ENCODE assay signal across 7 mouse cellular contexts in the genomic region with DNA sequence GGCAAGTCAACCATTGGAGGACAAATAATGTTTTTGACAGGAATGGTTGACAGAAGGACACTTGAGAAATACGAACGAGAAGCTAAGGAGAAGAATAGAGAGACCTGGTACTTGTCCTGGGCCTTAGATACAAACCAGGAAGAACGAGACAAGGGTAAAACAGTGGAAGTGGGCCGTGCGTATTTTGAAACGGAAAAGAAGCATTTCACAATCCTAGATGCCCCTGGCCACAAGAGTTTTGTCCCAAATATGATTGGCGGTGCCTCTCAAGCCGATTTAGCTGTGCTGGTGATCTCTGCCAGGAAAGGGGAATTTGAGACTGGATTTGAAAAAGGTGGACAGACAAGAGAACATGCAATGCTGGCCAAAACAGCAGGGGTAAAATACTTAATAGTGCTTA. TPM values are rescaled to one million over a fixed set of nuclear protein-coding genes. Genes with fewer than 3 reads are reported as not detected.
DNase-seq lines count a peak whose midpoint lies in the region; ATAC-seq and TF ChIP-seq lines count a peak whose summit lies in the region.

No protein-coding gene starts in this region.

- TF ChIP-seq POLR2A in testis, adult 2 months (IDR thresholded peaks at IDR 0.05; ENCODE audit: control insufficient read depth, low read depth, low read length), result no peak

- H3K27ac ChIP-seq in testis, adult 2 months (ENCODE audit: control insufficient read depth, insufficient read depth, low read depth, low read length), result peak overlapping the region; percentile 32; the same call in 1 of the 2 replicates
- H3K27ac ChIP-seq in macrophage, result no peak overlapping the region

- WGBS in macrophage (ENCODE audit: missing documents), result 54% methylated on average over 8 of the region's 8 CpGs

- no peaks in the 10 kb centered on the region for H3K79me2 ChIP-seq in macrophage (ENCODE audit: inconsistent target)

- peak; percentile 79 for ATAC-seq in granulocyte monocyte progenitor cell, adult 5-6 weeks (replicated peaks; ENCODE audit: poor library complexity, severe bottlenecking)
- no peak for ATAC-seq in frontal cortex, adult (ENCODE audit: low TSS enrichment)

- no peaks in the 10 kb centered on the region for H3K4me1 ChIP-seq in testis, adult 2 months (ENCODE audit: control insufficient read depth, insufficient read depth, low read length)

- no peaks in the 10 kb centered on the region for H3K27me3 ChIP-seq in testis, adult 2 months (ENCODE audit: control insufficient read depth, insufficient read depth, low read length)

- H3K36me3 ChIP-seq in testis, adult 2 months (ENCODE audit: control insufficient read depth, insufficient read depth, low read length), result no peaks in the 10 kb centered on the region
- no peaks in the 10 kb centered on the region for H3K36me3 ChIP-seq in macrophage (ENCODE audit: inconsistent target)

- no peak for DNase-seq in testis, postnatal 14 days (ENCODE audit: low spot score)
- DNase-seq in layer of hippocampus, adult 9-11 months, result no peak
- DNase-seq in embryo, embryonic 10 days (ENCODE audit: low spot score), result no peak

- TF ChIP-seq CTCF in testis, adult 2 months (IDR thresholded peaks at IDR 0.05; ENCODE audit: control insufficient read depth, insufficient read depth, insufficient replicate concordance, low read depth, low read length), result no peak

- peak overlapping the region; percentile 95 for H3K4me3 ChIP-seq in testis, adult 2 months (ENCODE audit: control insufficient read depth, low read depth, low read length)
- H3K4me3 ChIP-seq in macrophage (ENCODE audit: inconsistent target), result peak overlapping the region; percentile 24

RNA-seq across cellular contexts. Expression of gene Gspt2, which starts 1.0 kb away (rescaled TPM):
- polyA plus RNA-seq in testis, adult 2 months (2012; rRNA removed), result 3.4 and 4.1 TPM in 2 replicates
- 16.6 and 18.9 TPM in 2 replicates for total RNA-seq in granulocyte monocyte progenitor cell, adult 5-6 weeks (2014; fragmentation: Nextera tagmentation)
- 11.3 and 12.8 TPM in 2 replicates for total RNA-seq in granulocyte monocyte progenitor cell, adult 5-6 weeks (2017)
- total RNA-seq in macrophage (2018; cell fraction: chromatin; rRNA removed), result 1 to 10 TPM in 25 of 26 experiments, under 1 TPM in 1; 0.61 to 8.3 (median 2.8) TPM
- 1 to 10 TPM in 14 of 26 experiments, under 1 TPM in 12; 0.38 to 2.9 (median 1.0) TPM for total RNA-seq in macrophage (2018; cell fraction: cytosol; rRNA removed)
- 1 to 10 TPM in 24 of 26 experiments, under 1 TPM in 2; 0.73 to 8.3 (median 3.1) TPM for total RNA-seq in macrophage (2018; cell fraction: nucleus; rRNA removed)
- 1.9 to 3.5 TPM (median 2.2 TPM) in 3 replicates for polyA plus RNA-seq in macrophage (2018)
